Mouse (Mus musculus) embryo, embryonic 11 days (tissue): Measurements from ENCODE around the gene Tmprss9.
"Not testable (repeated sequence)": the region's sequence is repeated elsewhere in the genome, so short reads cannot be mapped to it uniquely, and the experiment has no call there.

Experiments
- DNase-seq: peaks from one replicate; pipeline ENCODE4 v3.0.0-alpha.2; 2015

Gene Tmprss9

DNA sequence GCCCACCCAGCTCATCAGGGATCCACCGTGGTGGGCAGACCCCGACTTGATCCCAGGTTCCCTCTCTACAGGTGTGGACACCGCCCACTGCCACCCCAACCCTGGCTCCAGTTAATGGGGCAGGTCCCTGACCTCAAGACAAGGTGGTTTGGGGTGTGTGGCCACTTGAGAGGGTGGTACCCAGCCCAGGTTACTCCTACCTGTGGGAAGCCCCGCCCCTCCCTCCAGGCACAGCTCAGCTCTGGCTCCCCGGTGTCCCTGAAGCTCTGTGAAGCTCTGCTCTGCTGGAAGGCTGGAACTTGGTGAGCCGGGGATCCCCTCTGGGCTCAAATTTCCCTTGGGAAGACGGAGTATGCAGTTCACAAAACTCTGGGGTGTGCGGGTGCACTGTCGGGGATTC is at the start of gene Tmprss9:
TSS of gene Tmprss9 (plus strand) at position 268 of the 400 bp plus-strand sequence.
- no peak for DNase-seq

DNA sequence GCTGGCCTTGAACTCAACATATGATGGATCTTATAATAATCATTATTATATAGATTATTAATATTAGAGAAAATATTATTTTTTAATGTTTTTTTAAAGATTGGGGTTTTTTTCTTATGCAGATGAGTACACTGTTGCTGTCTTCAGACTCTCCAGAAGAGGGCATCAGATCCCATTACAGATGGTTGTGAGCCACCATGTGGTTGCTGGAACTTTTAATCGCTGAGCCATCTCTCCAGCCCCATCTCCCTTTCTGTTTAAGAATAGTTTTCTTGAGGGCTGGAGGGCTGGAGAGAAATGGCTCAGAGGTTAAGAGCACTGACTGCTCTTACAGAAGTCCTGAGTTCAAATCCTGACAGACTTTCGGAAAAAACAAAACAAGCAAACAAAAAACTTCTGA is 49.7 kb upstream of the Tmprss9 start:
- DNase-seq, result peak; percentile 47

DNA sequence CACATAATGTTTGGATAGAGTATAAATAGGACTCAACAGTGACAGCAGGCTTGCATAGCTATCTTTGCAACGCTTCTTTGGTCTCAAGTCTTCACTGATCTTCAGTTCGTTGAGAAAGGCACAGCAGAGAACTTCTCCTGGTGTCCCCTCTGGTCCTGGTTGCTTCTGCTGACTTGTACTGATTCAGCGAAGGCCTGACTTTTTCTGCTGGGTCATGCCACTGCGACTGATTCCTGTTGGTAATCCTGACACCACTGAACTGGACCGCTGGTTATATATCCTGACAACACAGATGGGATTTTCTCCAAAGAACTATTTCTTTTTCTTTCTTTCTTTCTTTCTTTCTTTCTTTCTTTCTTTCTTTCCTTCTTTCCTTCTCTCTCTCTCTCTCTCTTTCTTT is 49.1 kb upstream of the Tmprss9 start:
- DNase-seq, result no peak

DNA sequence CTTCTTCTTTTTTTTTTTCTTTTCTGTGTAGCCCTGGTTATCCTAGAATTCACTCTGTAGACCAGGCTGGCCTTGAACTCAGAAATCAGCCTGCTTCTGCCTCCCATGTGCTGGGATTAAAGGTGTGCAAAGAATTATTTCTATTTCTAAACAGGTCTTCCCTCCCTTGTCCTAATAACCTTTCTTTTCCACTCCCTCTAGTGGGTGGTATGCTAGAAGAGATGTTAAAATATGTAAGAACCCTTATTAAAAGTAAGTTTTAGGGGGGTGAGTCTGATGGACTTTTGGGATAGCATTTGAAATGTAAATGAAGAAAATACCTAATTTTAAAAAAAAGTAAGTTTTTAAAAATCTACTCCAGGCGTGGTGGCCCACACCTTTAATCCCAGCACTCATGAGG is 48.3 kb upstream of the Tmprss9 start:
- no peak for DNase-seq

- DNase-seq, result no peak
These were observed 47.6 kb upstream of the Tmprss9 start for GRCm38 (mm10) chr10:80823847-80824643.

DNA sequence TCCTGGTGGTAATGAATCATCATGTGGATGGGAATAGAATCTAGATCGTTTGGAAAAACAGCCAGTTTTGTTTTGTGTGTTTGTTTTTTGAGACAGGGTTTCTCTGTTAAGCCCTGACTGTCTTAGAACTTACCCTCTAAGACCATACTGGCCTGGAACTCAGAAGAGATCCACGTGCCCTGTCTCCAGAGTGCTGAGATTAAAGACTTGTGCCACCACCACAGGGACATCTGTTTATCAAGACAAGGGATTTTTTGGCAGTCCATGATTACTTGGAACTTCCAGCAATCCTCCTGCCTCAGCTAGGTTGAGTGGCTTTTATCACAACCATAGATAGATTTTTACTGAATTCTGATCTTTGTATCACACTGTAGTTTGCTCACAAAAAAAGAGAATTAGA is 46.8 kb upstream of the Tmprss9 start:
- DNase-seq, result no peak

DNA sequence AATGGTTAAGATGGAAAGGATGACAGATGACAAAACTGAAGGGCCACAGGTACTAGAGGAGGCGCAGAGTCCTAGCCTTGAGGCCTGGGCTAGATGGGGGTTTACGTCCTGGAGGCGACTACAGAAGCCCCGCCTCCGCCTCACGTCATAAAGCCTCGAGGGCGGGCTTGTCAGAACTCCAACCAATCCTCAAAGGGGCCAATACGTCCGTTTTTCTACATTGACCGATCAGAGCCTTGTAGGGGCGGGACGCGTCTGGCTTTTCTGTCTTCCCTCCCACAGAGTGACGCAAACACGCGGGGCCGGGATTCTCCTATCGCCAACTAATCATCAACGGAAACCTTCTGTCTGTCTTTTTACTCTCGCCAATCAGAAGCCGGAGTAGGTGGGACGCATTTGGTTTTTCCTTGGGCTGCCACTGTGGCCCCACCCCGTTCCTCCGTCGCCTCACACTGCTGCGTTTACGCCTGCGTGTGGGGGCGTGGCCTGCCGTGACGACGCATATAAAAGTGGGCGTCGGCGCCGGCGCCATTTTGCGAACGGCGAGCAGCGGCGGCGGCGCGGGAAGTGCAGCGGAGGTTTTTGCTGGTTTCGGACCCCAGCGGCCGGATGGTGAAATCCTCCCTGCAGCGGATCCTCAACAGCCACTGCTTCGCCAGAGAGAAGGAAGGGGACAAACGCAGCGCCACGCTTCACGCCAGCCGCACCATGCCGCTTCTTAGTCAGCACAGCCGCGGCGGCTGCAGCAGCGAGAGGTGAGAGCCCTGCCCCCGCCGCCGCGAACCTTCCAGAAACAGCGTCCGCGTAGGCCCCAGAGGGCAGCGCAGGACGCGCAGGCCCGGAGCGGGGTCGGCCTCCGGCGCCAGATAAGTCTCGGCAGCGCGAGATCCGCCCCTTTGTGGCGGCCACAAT is 45.2 kb upstream of the Tmprss9 start, which contains the start of gene Oaz1:
TSS of gene Oaz1 (plus strand) at position 506 of the 912 bp plus-strand sequence.
- DNase-seq, result peak; percentile 99

- no peak for DNase-seq
These were observed 44.4 kb upstream of the Tmprss9 start for GRCm38 (mm10) chr10:80827063-80827869.

- no peak for DNase-seq
These were observed 43.7 kb upstream of the Tmprss9 start for GRCm38 (mm10) chr10:80827870-80828420.

- DNase-seq, result not testable (repeated sequence)
These were observed 43.1 kb upstream of the Tmprss9 start for GRCm38 (mm10) chr10:80828587-80828986.

GRCm38 (mm10) chr10:80829359-80830278 is 42.0 kb upstream of the Tmprss9 start:
- DNase-seq, result no peak

- peak; percentile 92 for DNase-seq
These were observed 40.5 kb upstream of the Tmprss9 start for GRCm38 (mm10) chr10:80831136-80831535.

DNA sequence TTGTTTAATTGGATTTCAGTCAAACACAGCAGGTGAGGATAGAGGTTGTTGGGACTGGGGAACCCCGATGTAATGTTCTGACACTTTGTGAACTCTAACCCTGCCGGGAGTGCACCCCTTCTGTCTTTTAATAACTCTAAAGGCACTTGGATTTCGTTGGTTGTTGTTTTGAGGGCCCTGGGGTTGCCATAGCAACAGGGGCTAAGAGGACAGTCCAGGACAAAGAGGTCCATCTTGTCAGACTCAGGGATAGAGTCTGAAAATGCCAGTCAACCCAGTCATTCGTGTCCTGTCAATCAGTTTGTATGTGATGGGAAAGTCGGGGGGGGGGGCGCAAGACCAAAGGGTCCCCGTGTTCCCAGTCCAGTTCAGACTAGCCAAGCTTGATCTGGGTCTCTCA is 38.8 kb upstream of the Tmprss9 start:
- no peak for DNase-seq

DNA sequence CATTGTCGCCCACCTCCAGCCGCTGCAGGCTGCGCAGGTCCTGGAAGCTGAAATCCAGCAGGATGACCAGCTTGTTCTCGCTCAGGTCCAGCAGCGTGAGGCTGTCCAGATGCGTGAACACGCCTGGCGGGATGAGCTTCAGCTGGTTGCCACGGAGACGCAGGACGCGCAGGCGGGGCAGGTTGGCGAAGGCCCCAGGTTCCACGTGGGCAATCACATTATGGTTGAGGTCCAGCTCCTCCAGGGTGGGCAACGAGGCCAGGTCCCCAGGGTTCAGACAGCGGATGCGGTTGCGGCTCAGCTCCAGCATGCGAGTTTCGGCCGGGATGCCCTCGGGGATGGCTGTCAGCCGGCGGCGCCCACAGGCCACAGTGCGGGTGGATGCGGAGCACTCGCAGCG is 36.0 kb upstream of the Tmprss9 start:
- DNase-seq, result peak; percentile 18

DNA sequence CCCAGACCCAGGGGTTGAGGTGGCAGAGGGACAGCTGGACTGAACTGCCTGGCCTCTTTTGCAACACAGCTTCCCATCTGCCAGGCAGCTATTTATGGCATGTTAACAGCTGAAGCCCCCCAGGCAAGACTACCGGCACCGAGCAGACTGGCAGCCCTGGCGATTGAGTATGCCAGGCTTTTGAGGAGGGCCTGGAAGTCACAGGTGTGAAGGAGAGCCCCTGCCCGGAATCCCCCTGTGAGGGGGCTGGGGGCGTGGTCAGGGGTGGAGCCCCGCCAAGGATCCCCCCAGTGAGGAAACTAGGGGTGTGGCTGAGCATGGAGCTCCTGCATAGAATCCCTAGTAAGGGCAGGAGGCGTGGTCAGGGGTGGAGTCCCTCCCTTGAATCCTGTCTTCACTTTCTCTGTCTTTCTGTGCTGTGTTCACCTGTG is 34.7 kb upstream of the Tmprss9 start:
- no peak for DNase-seq

GRCm38 (mm10) chr10:80837827-80838226 is 33.8 kb upstream of the Tmprss9 start:
- no peak for DNase-seq

DNA sequence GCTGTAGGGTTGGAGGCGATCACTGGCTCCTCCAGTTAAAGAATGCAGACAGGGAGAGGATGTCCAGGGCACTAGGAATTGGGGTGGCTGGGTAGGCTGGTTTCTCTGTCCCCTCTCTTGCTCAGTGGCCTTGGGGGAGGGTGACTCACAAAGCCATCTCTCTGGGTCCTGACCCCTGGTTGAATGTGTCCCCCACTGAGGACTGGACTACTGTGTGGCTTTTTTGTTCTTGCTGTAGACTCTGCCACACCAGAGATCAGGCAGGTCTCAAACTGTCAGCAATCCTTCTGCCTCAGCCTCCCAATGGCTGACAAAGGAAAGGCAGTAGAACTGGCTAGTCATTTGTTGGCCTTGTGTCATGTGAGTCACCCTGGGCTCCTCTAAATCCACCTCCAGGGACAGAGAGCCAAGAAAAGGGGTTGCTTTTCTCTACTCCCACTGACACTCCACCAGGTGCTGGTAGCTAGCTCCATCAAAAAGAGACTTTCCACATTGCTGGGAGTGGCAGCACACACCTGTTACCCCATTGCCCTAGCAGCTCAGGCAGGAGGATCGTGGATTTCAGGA is 33.2 kb upstream of the Tmprss9 start:
- no peak for DNase-seq

DNA sequence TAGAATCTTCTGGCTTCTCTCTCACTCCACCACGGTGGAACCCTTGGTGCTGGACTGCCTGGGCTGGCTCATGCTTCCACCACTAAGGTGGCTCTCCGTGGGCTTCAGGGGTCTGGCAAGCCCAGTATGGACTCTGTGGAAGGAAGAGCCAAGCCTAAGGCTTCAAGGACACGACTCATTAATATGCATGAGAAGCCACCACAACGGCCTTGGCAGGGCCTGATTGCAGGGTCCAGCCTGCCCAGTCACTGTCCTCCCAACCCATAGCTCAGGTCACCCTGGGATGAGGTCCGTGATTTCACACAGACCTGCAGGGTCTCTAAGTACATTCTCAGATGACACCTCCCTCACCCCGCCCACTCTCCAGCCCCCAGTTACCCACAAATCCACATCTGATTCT is 31.8 kb upstream of the Tmprss9 start:
- no peak for DNase-seq

DNA sequence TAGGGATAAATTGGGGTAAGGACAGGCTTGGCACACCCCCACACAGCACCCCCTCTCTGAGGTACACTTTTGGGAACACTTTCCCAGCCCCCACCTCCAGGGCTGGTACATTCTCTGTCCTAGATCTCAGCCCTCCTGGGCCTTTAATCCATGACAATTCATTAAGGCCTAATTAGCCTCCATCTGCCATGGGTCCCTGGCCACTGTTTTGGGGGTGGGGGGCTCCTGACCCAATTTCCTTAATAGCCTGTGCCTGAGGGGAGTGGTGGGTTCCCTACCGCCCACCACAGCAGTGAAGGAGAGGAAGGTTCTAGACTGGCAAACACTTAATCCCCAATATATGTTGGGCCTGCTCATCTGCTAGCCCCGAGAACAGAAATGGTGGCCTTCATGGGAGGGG is 30.0 kb upstream of the Tmprss9 start:
- DNase-seq, result no peak

GRCm38 (mm10) chr10:80842334-80842733 is 29.3 kb upstream of the Tmprss9 start:
- no peak for DNase-seq
